Mouse (Mus musculus) intestine, embryonic 16.5 days (tissue): ENCODE data around the gene Nfe2l2. TPM values are rescaled to one million over a fixed set of nuclear protein-coding genes. Genes with fewer than 3 reads are reported as not detected.
"Not testable (repeated sequence)": the region's sequence is repeated elsewhere in the genome, so short reads cannot be mapped to it uniquely, and the experiment has no call there.

Source experiments
- ATAC-seq: fragments of 200-750 bp; cut with Nextera tagmentation; 2 replicates; pipeline ENCODE4 v1.8.0; 2017; ENCODE audit warnings: moderate TSS enrichment, moderate library complexity
- H3K27ac ChIP-seq: fragments of 300-500 bp; sonication (generic); 2 replicates; pipeline ENCODE4 v1.5.1; 2014; ENCODE audit warnings: mild to moderate bottlenecking, low read length
- H3K27me3 ChIP-seq: fragments of 300-500 bp; sonication (generic); replicated peaks from 2 replicates; pipeline ENCODE4 v1.6.1; 2014; ENCODE audit warnings: low read length, control low read depth, mixed read lengths; ENCODE audit not compliant: control insufficient read depth, insufficient read depth
- H3K36me3 ChIP-seq: fragments of 300-500 bp; sonication (generic); 2 replicates; pipeline ENCODE4 v1.6.1; 2014; ENCODE audit warnings: low read length, control low read depth; ENCODE audit not compliant: control insufficient read depth, insufficient read depth
- H3K4me1 ChIP-seq: fragments of 300-500 bp; sonication (generic); 2 replicates; pipeline ENCODE4 v1.6.1; 2014; ENCODE audit warnings: low read length, control low read depth, mixed read lengths; ENCODE audit not compliant: control insufficient read depth, insufficient read depth
- H3K4me2 ChIP-seq: fragments of 300-500 bp; sonication (generic); 2 replicates; pipeline ENCODE4 v1.6.1; 2014; ENCODE audit warnings: low read depth, low read length, control low read depth
- H3K4me3 ChIP-seq: fragments of 300-500 bp; sonication (generic); 2 replicates; pipeline ENCODE4 v1.5.1; 2014; ENCODE audit warnings: mild to moderate bottlenecking, low read length
- H3K9ac ChIP-seq: fragments of 300-500 bp; sonication (generic); 2 replicates; pipeline ENCODE4 v1.6.1; 2014; ENCODE audit warnings: low read depth, low read length
- H3K9me3 ChIP-seq: fragments of 300-500 bp; sonication (generic); 2 replicates; pipeline ENCODE4 v1.6.1; 2016; ENCODE audit warnings: low read length, control low read depth; ENCODE audit not compliant: control insufficient read depth
- WGBS: fragments of 180-500 bp; shearing (Covaris S2); extraction: QIAGEN DNeasy Blood & Tissue Kit; methylation state at CpG from one replicate; pipeline ENCODE4 v1.1.7; 2014; 5-methylcytosine and 5-hydroxymethylcytosine counted together
- polyA plus RNA-seq: library from polyadenylated mRNA; unstranded; fragments of >200 nt; fragmentation: Nextera tagmentation; extraction: Ambion mirVana; gene quantifications from 2 replicates; pipeline ENCODE4 v1.2.1, GENCODE M21; 2015

The Nfe2l2 gene
- polyA plus RNA-seq, 1 experiment from 2014 or later: 112 TPM

GRCm38 (mm10) chr2:75642795-75643550, 61.5 kb downstream of the Nfe2l2 start:
- peaks cover 10% of the 10 kb centered on the region; the same call in 1 of the 2 replicates for H3K4me1 ChIP-seq

GRCm38 (mm10) chr2:75642312-75642711, 62.1 kb downstream of the Nfe2l2 start:
- not testable (repeated sequence) for H3K27ac ChIP-seq, H3K4me1 ChIP-seq, H3K9ac ChIP-seq, H3K9me3 ChIP-seq, H3K4me2 ChIP-seq, H3K36me3 ChIP-seq, ATAC-seq, H3K4me3 ChIP-seq, H3K27me3 ChIP-seq
- WGBS: 56% methylated on average over 4 of the region's 4 CpGs

More at GRCm38 (mm10) chr2:75642795-75643550, 61.5 kb downstream of the Nfe2l2 start:
- no peaks in the 10 kb centered on the region for H3K27me3 ChIP-seq
- peak overlapping the region; percentile 26 for H3K27ac ChIP-seq
- H3K4me2 ChIP-seq: no peak overlapping the region
- peak; percentile 79 for ATAC-seq
- H3K9ac ChIP-seq: no peak overlapping the region
- H3K4me3 ChIP-seq: no peak overlapping the region
- no peaks in the 10 kb centered on the region for H3K36me3 ChIP-seq
- 68% methylated on average over 8 of the region's 8 CpGs for WGBS
- no peaks in the 10 kb centered on the region for H3K9me3 ChIP-seq

GRCm38 (mm10) chr2:75639535-75639934, 64.9 kb downstream of the Nfe2l2 start:
- H3K27ac ChIP-seq: not testable (repeated sequence)

GRCm38 (mm10) chr2:75637822-75638221, 66.6 kb downstream of the Nfe2l2 start:
- H3K9ac ChIP-seq, H3K9me3 ChIP-seq, ATAC-seq, H3K27ac ChIP-seq, H3K4me1 ChIP-seq, H3K27me3 ChIP-seq, H3K4me2 ChIP-seq, H3K4me3 ChIP-seq, H3K36me3 ChIP-seq: not testable (repeated sequence)
- 83% methylated on average over 6 of the region's 6 CpGs for WGBS

More at GRCm38 (mm10) chr2:75639535-75639934, 64.9 kb downstream of the Nfe2l2 start:
- ATAC-seq, H3K4me1 ChIP-seq, H3K4me2 ChIP-seq, H3K27me3 ChIP-seq, H3K9me3 ChIP-seq, H3K9ac ChIP-seq, H3K36me3 ChIP-seq: not testable (repeated sequence)
- WGBS: 5% methylated on average over 8 of the region's 12 CpGs
- H3K4me3 ChIP-seq: 0 out of 2 replicates have a peak overlapping the region, but pooled peaks have one; percentile 16

GRCm38 (mm10) chr2:75637361-75637760, 67.1 kb downstream of the Nfe2l2 start:
- Histone ChIP-seq H3K36me3 (no peaks in the 10 kb centered on the region), H3K27ac (no peak overlapping the region), H3K4me3 (no peak overlapping the region), H3K9ac (no peak overlapping the region), H3K27me3 (no peaks in the 10 kb centered on the region), H3K4me2 (no peak overlapping the region), H3K9me3 (no peaks in the 10 kb centered on the region), H3K4me1 (peaks cover 8% of the 10 kb centered on the region)
- ATAC-seq: no peak

GRCm38 (mm10) chr2:75637055-75637304, 67.5 kb downstream of the Nfe2l2 start:
- not testable (repeated sequence) for H3K4me3 ChIP-seq, H3K36me3 ChIP-seq, H3K27me3 ChIP-seq, H3K9ac ChIP-seq, H3K27ac ChIP-seq, H3K4me2 ChIP-seq, H3K9me3 ChIP-seq, ATAC-seq, H3K4me1 ChIP-seq
- WGBS: 78% methylated on average over 2 of the region's 2 CpGs

- Histone ChIP-seq H3K4me3 (no peak overlapping the region), H3K4me1 (peaks cover 8% of the 10 kb centered on the region), H3K9me3 (no peaks in the 10 kb centered on the region), H3K9ac (no peak overlapping the region), H3K27ac (no peak overlapping the region), H3K36me3 (no peaks in the 10 kb centered on the region), H3K27me3 (no peaks in the 10 kb centered on the region), H3K4me2 (no peak overlapping the region)
- ATAC-seq: 0 out of 2 replicates have a peak, but pooled peaks have one; percentile 3
- WGBS: 70% methylated on average over 6 of the region's 6 CpGs
Observed at GRCm38 (mm10) chr2:75636261-75637054, 68.0 kb downstream of the Nfe2l2 start.

- H3K9ac ChIP-seq, H3K4me1 ChIP-seq, H3K27me3 ChIP-seq, H3K27ac ChIP-seq, H3K4me2 ChIP-seq, H3K9me3 ChIP-seq, H3K36me3 ChIP-seq, H3K4me3 ChIP-seq, ATAC-seq: not testable (repeated sequence)
- WGBS: 92% methylated on average over 14 of the region's 14 CpGs
Observed at GRCm38 (mm10) chr2:75634431-75634830, 70.0 kb downstream of the Nfe2l2 start.

- Histone ChIP-seq H3K36me3 (no peaks in the 10 kb centered on the region), H3K27ac (no peak overlapping the region; the same call in 1 of the 2 replicates), H3K4me3 (no peak overlapping the region), H3K4me1 (peaks cover 8% of the 10 kb centered on the region), H3K9me3 (no peaks in the 10 kb centered on the region), H3K4me2 (no peak overlapping the region), H3K27me3 (no peaks in the 10 kb centered on the region), H3K9ac (no peak overlapping the region)
- WGBS: 68% methylated on average over 5 of the region's 5 CpGs
- peak; percentile 64 for ATAC-seq
Observed at GRCm38 (mm10) chr2:75633784-75634183, 70.7 kb downstream of the Nfe2l2 start.
